In the genomic region with DNA sequence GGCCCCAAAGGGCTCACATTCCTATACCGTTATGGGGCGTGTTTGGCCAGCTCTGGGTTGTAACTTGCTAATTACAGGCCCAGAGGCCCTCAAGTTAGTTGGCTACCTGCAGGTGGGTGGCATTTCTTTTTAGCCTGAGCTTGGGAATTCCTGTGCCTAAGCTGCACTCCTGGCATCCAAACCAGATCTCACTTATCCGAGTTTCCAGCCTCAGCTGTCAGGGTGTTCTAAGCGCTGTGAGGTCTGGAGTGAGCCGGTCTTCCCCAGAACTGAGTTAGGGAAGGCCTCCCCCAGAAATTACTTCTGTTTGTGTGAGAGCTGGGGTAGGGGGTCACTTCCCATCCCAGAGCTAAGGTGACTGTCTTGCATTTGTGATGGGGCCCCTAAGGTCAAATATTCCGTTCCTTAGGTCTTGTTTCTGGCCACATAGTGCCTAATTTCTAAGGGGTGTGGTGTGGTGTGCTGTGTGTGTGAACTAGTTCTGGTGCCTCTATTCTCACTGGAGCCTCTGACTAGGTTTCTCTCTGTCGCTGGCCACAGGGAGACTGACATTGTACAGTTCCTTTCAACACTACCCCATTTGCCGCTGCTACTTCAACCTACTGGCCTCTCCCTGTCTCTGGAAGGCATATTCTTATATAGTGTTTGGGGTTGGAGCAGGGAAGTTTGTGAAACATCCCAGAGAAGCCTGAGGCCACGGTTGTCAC, we compare ENCODE assay signal across 8 mouse cellular contexts. TPM values are rescaled to one million over a fixed set of nuclear protein-coding genes. Genes with fewer than 3 reads are reported as not detected.
DNase-seq lines count a peak whose midpoint lies in the region; ATAC-seq and TF ChIP-seq lines count a peak whose summit lies in the region.

No protein-coding gene starts in this region.

- H3K27ac ChIP-seq in lung, embryonic 15.5 days, result peak overlapping the region; percentile 96
- peak overlapping the region; percentile 91 for H3K27ac ChIP-seq in embryonic facial prominence, embryonic 15.5 days (replicated peaks)
- H3K27ac ChIP-seq in intestine, postnatal 0 days (ENCODE audit: low read depth, low read length), result peak overlapping the region; percentile 87
- peak overlapping the region; percentile 89 for H3K27ac ChIP-seq in neural tube, embryonic 15.5 days (replicated peaks)

- H3K27me3 ChIP-seq in lung, embryonic 15.5 days, result no peaks in the 10 kb centered on the region
- no peaks in the 10 kb centered on the region for H3K27me3 ChIP-seq in embryonic facial prominence, embryonic 15.5 days
- H3K27me3 ChIP-seq in intestine, postnatal 0 days (replicated peaks; ENCODE audit: control insufficient read depth, insufficient read depth, low read length), result no peaks in the 10 kb centered on the region
- H3K27me3 ChIP-seq in neural tube, embryonic 15.5 days (replicated peaks), result no peaks in the 10 kb centered on the region

- peaks cover 13% of the 10 kb centered on the region for H3K36me3 ChIP-seq in lung, embryonic 15.5 days
- H3K36me3 ChIP-seq in embryonic facial prominence, embryonic 15.5 days, result peaks cover 19% of the 10 kb centered on the region
- H3K36me3 ChIP-seq in intestine, postnatal 0 days (ENCODE audit: control insufficient read depth, insufficient read depth), result peaks cover 15% of the 10 kb centered on the region
- H3K36me3 ChIP-seq in neural tube, embryonic 15.5 days, result peaks cover 14% of the 10 kb centered on the region

- no peaks in the 10 kb centered on the region for H3K9me3 ChIP-seq in lung, embryonic 15.5 days
- no peaks in the 10 kb centered on the region for H3K9me3 ChIP-seq in embryonic facial prominence, embryonic 15.5 days (replicated peaks)
- H3K9me3 ChIP-seq in intestine, postnatal 0 days (ENCODE audit: control insufficient read depth), result no peaks in the 10 kb centered on the region
- H3K9me3 ChIP-seq in neural tube, embryonic 15.5 days (replicated peaks), result no peaks in the 10 kb centered on the region

- H3K4me3 ChIP-seq in lung, embryonic 15.5 days, result peak overlapping the region; percentile 95
- H3K4me3 ChIP-seq in embryonic facial prominence, embryonic 15.5 days (replicated peaks), result peak overlapping the region; percentile 81
- H3K4me3 ChIP-seq in intestine, postnatal 0 days (ENCODE audit: low read depth, low read length), result peak overlapping the region; percentile 87
- peak overlapping the region; percentile 88 for H3K4me3 ChIP-seq in neural tube, embryonic 15.5 days (replicated peaks)

- no peak for TF ChIP-seq CTCF in intestine, postnatal 0 days (IDR thresholded peaks at IDR 0.05; ENCODE audit: low read depth)

- peak overlapping the region; percentile 100 for H3K9ac ChIP-seq in lung, embryonic 15.5 days
- peak overlapping the region; percentile 92 for H3K9ac ChIP-seq in embryonic facial prominence, embryonic 15.5 days
- H3K9ac ChIP-seq in intestine, postnatal 0 days (ENCODE audit: low read depth, low read length), result peak overlapping the region; percentile 85
- peak overlapping the region; percentile 98 for H3K9ac ChIP-seq in neural tube, embryonic 15.5 days (replicated peaks)

- no peak for DNase-seq in lung, postnatal 25 days (ENCODE audit: low spot score)
- no peak for DNase-seq in urinary bladder, postnatal 14 days (ENCODE audit: low spot score)
- DNase-seq in spleen, postnatal 14 days (ENCODE audit: low spot score in 2 of 2), result no peak
- DNase-seq in testis, postnatal 10 days (ENCODE audit: low spot score), result no peak

- peak overlapping the region; percentile 82 for H3K4me2 ChIP-seq in lung, embryonic 15.5 days
- peak overlapping the region; percentile 75 for H3K4me2 ChIP-seq in embryonic facial prominence, embryonic 15.5 days (replicated peaks)
- peak overlapping the region; percentile 82 for H3K4me2 ChIP-seq in intestine, postnatal 0 days (replicated peaks; ENCODE audit: low read depth)
- peak overlapping the region; percentile 80 for H3K4me2 ChIP-seq in neural tube, embryonic 15.5 days

- ATAC-seq in lung, embryonic 15.5 days (ENCODE audit: borderline replicate concordance, extremely low read depth, low FRiP score, low TSS enrichment), result no peak; the same call in 1 of the 2 replicates
- ATAC-seq in embryonic facial prominence, embryonic 15.5 days (ENCODE audit: insufficient number of reproducible peaks, low FRiP score, low TSS enrichment, low read depth), result no peak
- ATAC-seq in intestine, postnatal 0 days, result peak; percentile 7; the same call in 1 of the 2 replicates
- ATAC-seq in neural tube, embryonic 15.5 days (ENCODE audit: low FRiP score), result no peak; the same call in 1 of the 2 replicates

- WGBS in lung, embryonic 15.5 days, result 13% methylated on average over 9 of the region's 9 CpGs
- whole genome bisulfite sequencing in embryonic facial prominence, embryonic 15.5 days, result 9% methylated on average over 9 of the region's 9 CpGs
- WGBS in intestine, postnatal 0 days, result 12% methylated on average over 9 of the region's 9 CpGs
- 17% methylated on average over 9 of the region's 9 CpGs for WGBS in neural tube, embryonic 15.5 days

- peaks cover 48% of the 10 kb centered on the region for H3K4me1 ChIP-seq in lung, embryonic 15.5 days
- H3K4me1 ChIP-seq in embryonic facial prominence, embryonic 15.5 days, result peaks cover 30% of the 10 kb centered on the region
- peaks cover 13% of the 10 kb centered on the region; the same call in 1 of the 2 replicates for H3K4me1 ChIP-seq in intestine, postnatal 0 days (replicated peaks; ENCODE audit: control insufficient read depth, insufficient read depth, low read length)
- peaks cover 34% of the 10 kb centered on the region for H3K4me1 ChIP-seq in neural tube, embryonic 15.5 days

RNA-seq across cellular contexts. Expression of a gene that starts 1.4 kb away (rescaled TPM):
- polyA plus RNA-seq in lung, embryonic 15.5 days (2015; fragmentation: Nextera tagmentation; extraction: Ambion mirVana), result 201 and 203 TPM in 2 replicates
- 146 and 153 TPM in 2 replicates for polyA plus RNA-seq in embryonic facial prominence, embryonic 15.5 days (2015; fragmentation: Nextera tagmentation; extraction: Ambion mirVana)
- polyA plus RNA-seq in intestine, postnatal 0 days (2015; fragmentation: Nextera tagmentation; extraction: Ambion mirVana), result 109 and 120 TPM in 2 replicates
- polyA plus RNA-seq in neural tube, embryonic 15.5 days (2015; fragmentation: Nextera tagmentation; extraction: Ambion mirVana), result 93.4 and 102 TPM in 2 replicates

RNA-seq across cellular contexts. Expression of a gene that starts 9.0 kb away (rescaled TPM):
- 1.6 and 2.3 TPM in 2 replicates for polyA plus RNA-seq in lung, embryonic 15.5 days (2015; fragmentation: Nextera tagmentation; extraction: Ambion mirVana)
- 8.8 and 11.6 TPM in 2 replicates for polyA plus RNA-seq in embryonic facial prominence, embryonic 15.5 days (2015; fragmentation: Nextera tagmentation; extraction: Ambion mirVana)
- 2.0 and 2.3 TPM in 2 replicates for polyA plus RNA-seq in intestine, postnatal 0 days (2015; fragmentation: Nextera tagmentation; extraction: Ambion mirVana)
- 0.40 and 0.41 TPM in 2 replicates for polyA plus RNA-seq in neural tube, embryonic 15.5 days (2015; fragmentation: Nextera tagmentation; extraction: Ambion mirVana)

RNA-seq across cellular contexts. Expression of a gene that starts 34.1 kb away (rescaled TPM):
- polyA plus RNA-seq in lung, embryonic 15.5 days (2015; fragmentation: Nextera tagmentation; extraction: Ambion mirVana), result 21.0 and 23.9 TPM in 2 replicates
- polyA plus RNA-seq in embryonic facial prominence, embryonic 15.5 days (2015; fragmentation: Nextera tagmentation; extraction: Ambion mirVana), result 26.0 and 26.5 TPM in 2 replicates
- 9.2 and 10.1 TPM in 2 replicates for polyA plus RNA-seq in intestine, postnatal 0 days (2015; fragmentation: Nextera tagmentation; extraction: Ambion mirVana)
- 57.3 and 61.7 TPM in 2 replicates for polyA plus RNA-seq in neural tube, embryonic 15.5 days (2015; fragmentation: Nextera tagmentation; extraction: Ambion mirVana)

RNA-seq across cellular contexts. Expression of a gene that starts 34.9 kb away (rescaled TPM):
- 38.1 and 41.6 TPM in 2 replicates for polyA plus RNA-seq in lung, embryonic 15.5 days (2015; fragmentation: Nextera tagmentation; extraction: Ambion mirVana)
- 48.1 and 54.0 TPM in 2 replicates for polyA plus RNA-seq in embryonic facial prominence, embryonic 15.5 days (2015; fragmentation: Nextera tagmentation; extraction: Ambion mirVana)
- 36.4 and 38.0 TPM in 2 replicates for polyA plus RNA-seq in intestine, postnatal 0 days (2015; fragmentation: Nextera tagmentation; extraction: Ambion mirVana)
- polyA plus RNA-seq in neural tube, embryonic 15.5 days (2015; fragmentation: Nextera tagmentation; extraction: Ambion mirVana), result 37.3 and 37.4 TPM in 2 replicates

RNA-seq across cellular contexts. Expression of a gene that starts 41.0 kb away (rescaled TPM):
- 35.7 and 40.4 TPM in 2 replicates for polyA plus RNA-seq in lung, embryonic 15.5 days (2015; fragmentation: Nextera tagmentation; extraction: Ambion mirVana)
- polyA plus RNA-seq in embryonic facial prominence, embryonic 15.5 days (2015; fragmentation: Nextera tagmentation; extraction: Ambion mirVana), result 38.3 and 39.4 TPM in 2 replicates
- 7.5 and 7.7 TPM in 2 replicates for polyA plus RNA-seq in intestine, postnatal 0 days (2015; fragmentation: Nextera tagmentation; extraction: Ambion mirVana)
- polyA plus RNA-seq in neural tube, embryonic 15.5 days (2015; fragmentation: Nextera tagmentation; extraction: Ambion mirVana), result 37.6 and 38.3 TPM in 2 replicates
